Mouse (Mus musculus) cortical plate, adult 2 months (tissue): Measurements from ENCODE around the gene Sf3a2. TPM values are rescaled to one million over a fixed set of nuclear protein-coding genes. Genes with fewer than 3 reads are reported as not detected.
A peak's percentile ranks its signal among the peaks of the same experiment; 100 is the strongest.

Source experiments
- H3K27ac ChIP-seq: fragments of 200-500 bp; 2 replicates; pipeline ENCODE4 v1.5.1; 2012; ENCODE audit warnings: low read length, control low read depth, inconsistent platforms; ENCODE audit not compliant: insufficient read depth
- H3K4me1 ChIP-seq: fragments of 200-500 bp; 2 replicates; pipeline ENCODE4 v1.6.1; 2011; ENCODE audit warnings: low read length; ENCODE audit not compliant: control insufficient read depth, insufficient read depth
- H3K4me3 ChIP-seq: fragments of 200-500 bp; 2 replicates; pipeline ENCODE4 v1.5.1; 2011; ENCODE audit warnings: mild to moderate bottlenecking, low read length, control low read depth; ENCODE audit not compliant: insufficient read depth
- CTCF ChIP-seq: fragments of 200-500 bp; IDR thresholded peaks from 2 replicates; pipeline ENCODE4 v1.5.1; 2011; ENCODE audit warnings: mild to moderate bottlenecking, control low read depth, low read length; ENCODE audit not compliant: insufficient read depth; ENCODE audit errors: extremely low read depth
- POLR2A ChIP-seq: fragments of 200-500 bp; IDR thresholded peaks from 2 replicates; pipeline ENCODE4 v1.6.1; 2011; ENCODE audit warnings: mild to moderate bottlenecking, low read length, control low read depth; ENCODE audit not compliant: insufficient read depth; ENCODE audit errors: extremely low read depth
- polyA plus RNA-seq: library from polyadenylated mRNA; depleted of rRNA; stranded (reverse); fragments of >200 nt; gene quantifications from 2 replicates; pipeline ENCODE4 v1.2.3, GENCODE M21; 2012

Sf3a2 gene
- polyA plus RNA-seq, 1 experiment: 46.1 TPM

GRCm38 (mm10) chr10:80756967-80757366, 41.0 kb upstream of the Sf3a2 start:
- Histone ChIP-seq H3K27ac (peak overlapping the region; percentile 36; the same call in 1 of the 2 replicates), H3K4me1 (peaks cover 30% of the 10 kb centered on the region), H3K4me3 (peak overlapping the region; percentile 93; the same call in 1 of the 2 replicates)
- TF ChIP-seq POLR2A: no peak
- no peak for TF ChIP-seq CTCF

GRCm38 (mm10) chr10:80757717-80758116, 40.3 kb upstream of the Sf3a2 start:
- peaks cover 30% of the 10 kb centered on the region for H3K4me1 ChIP-seq
- TF ChIP-seq POLR2A (no peak), CTCF (peak; percentile 50)
- H3K27ac ChIP-seq: peak overlapping the region; percentile 36

GRCm38 (mm10) chr10:80758651-80759050, 39.3 kb upstream of the Sf3a2 start:
- Histone ChIP-seq H3K4me1 (peaks cover 30% of the 10 kb centered on the region), H3K4me3 (no peak overlapping the region), H3K27ac (no peak overlapping the region)
- TF ChIP-seq CTCF (no peak), POLR2A (no peak)

More at GRCm38 (mm10) chr10:80757717-80758116, 40.3 kb upstream of the Sf3a2 start:
- peak overlapping the region; percentile 93; the same call in 1 of the 2 replicates for H3K4me3 ChIP-seq

- Histone ChIP-seq H3K4me3 (no peak overlapping the region), H3K27ac (no peak overlapping the region), H3K4me1 (peaks cover 31% of the 10 kb centered on the region)
- TF ChIP-seq CTCF (no peak), POLR2A (no peak)
Observed at GRCm38 (mm10) chr10:80760596-80761524, 37.1 kb upstream of the Sf3a2 start.

GRCm38 (mm10) chr10:80761821-80762220, 36.2 kb upstream of the Sf3a2 start:
- H3K4me1 ChIP-seq: peaks cover 31% of the 10 kb centered on the region
- no peak overlapping the region for H3K27ac ChIP-seq
- TF ChIP-seq CTCF (no peak), POLR2A (no peak)
- no peak overlapping the region for H3K4me3 ChIP-seq

GRCm38 (mm10) chr10:80763502-80763901, 34.5 kb upstream of the Sf3a2 start:
- H3K4me1 ChIP-seq: peaks cover 16% of the 10 kb centered on the region

GRCm38 (mm10) chr10:80765746-80766145, 32.3 kb upstream of the Sf3a2 start:
- Histone ChIP-seq H3K27ac (peak overlapping the region; percentile 6; the same call in 1 of the 2 replicates), H3K4me1 (peaks cover 9% of the 10 kb centered on the region), H3K4me3 (no peak overlapping the region)
- TF ChIP-seq CTCF: no peak
- no peak for TF ChIP-seq POLR2A

More at GRCm38 (mm10) chr10:80763502-80763901, 34.5 kb upstream of the Sf3a2 start:
- TF ChIP-seq CTCF: no peak
- TF ChIP-seq POLR2A: no peak
- Histone ChIP-seq H3K27ac (no peak overlapping the region), H3K4me3 (no peak overlapping the region)

- H3K27ac ChIP-seq: peak overlapping the region; percentile 21; the same call in 1 of the 2 replicates
- no peak overlapping the region for H3K4me3 ChIP-seq
- H3K4me1 ChIP-seq: peaks cover 8% of the 10 kb centered on the region
- no peak for TF ChIP-seq POLR2A
- TF ChIP-seq CTCF: no peak
Observed at GRCm38 (mm10) chr10:80766161-80766815, 31.7 kb upstream of the Sf3a2 start.

GRCm38 (mm10) chr10:80768365-80768764, 29.6 kb upstream of the Sf3a2 start:
- H3K27ac ChIP-seq: no peak overlapping the region
- TF ChIP-seq CTCF: no peak
- no peak for TF ChIP-seq POLR2A
- H3K4me1 ChIP-seq: peaks cover 8% of the 10 kb centered on the region
- H3K4me3 ChIP-seq: no peak overlapping the region
